Mouse (Mus musculus) MEL (cell line): Measurements from ENCODE around the gene Apoa2. TPM values are rescaled to one million over a fixed set of nuclear protein-coding genes. Genes with fewer than 3 reads are reported as not detected.

ENCODE experiments used
- DNase-seq: peaks from one replicate; pipeline ENCODE4 v3.0.0; 2011; ENCODE audit warnings: low read depth, low spot score
- H3K27ac ChIP-seq: 2 replicates; pipeline ENCODE4 v1.5.1; 2012; ENCODE audit warnings: low read depth, mild to moderate bottlenecking, control low read depth, low read length, moderate library complexity; ENCODE audit not compliant: control insufficient read depth
- H3K27me3 ChIP-seq, 2 experiments: fragments of 150-350 bp in 1 of 2; sonication (generic) in 1 of 2; 2 replicates each; pipeline ENCODE4 v1.6.1; 2012; ENCODE audit warnings: low read length in 2 of 2, mild to moderate bottlenecking in 2 of 2, improper control_type of control experiment in 1 of 2, moderate library complexity in 1 of 2; ENCODE audit not compliant: insufficient read depth in 2 of 2, control insufficient read depth in 1 of 2
- H3K36me3 ChIP-seq, 2 experiments: 2 replicates each; pipeline ENCODE4 v1.6.1; 2012 to 2014; ENCODE audit warnings: low read length in 2 of 2, improper control_type of control experiment in 1 of 2, inconsistent platforms in 1 of 2, mild to moderate bottlenecking in 1 of 2; ENCODE audit not compliant: insufficient read depth in 2 of 2, control insufficient read depth in 1 of 2
- H3K4me1 ChIP-seq, 2 experiments: fragments of 150-350 bp in 1 of 2; sonication (generic) in 1 of 2; 2 replicates each; pipeline ENCODE4 v1.6.1; 2012; ENCODE audit warnings: low read length in 2 of 2, improper control_type of control experiment in 1 of 2, mild to moderate bottlenecking in 1 of 2; ENCODE audit not compliant: insufficient read depth in 2 of 2, control insufficient read depth in 1 of 2
- H3K4me3 ChIP-seq, 2 experiments: fragments of 150-350 bp in 1 of 2; sonication (generic) in 1 of 2; 2 replicates each; pipeline ENCODE4 v1.5.1; 2012; ENCODE audit warnings: low read depth in 2 of 2, low read length in 2 of 2, mild to moderate bottlenecking in 2 of 2, moderate library complexity in 2 of 2, control low read depth in 1 of 2, improper control_type of control experiment in 1 of 2; ENCODE audit not compliant: control insufficient read depth in 1 of 2, insufficient read depth in 1 of 2
- H3K79me2 ChIP-seq: 2 replicates; pipeline ENCODE4 v1.6.1; 2012; ENCODE audit warnings: mild to moderate bottlenecking, low read length, moderate library complexity; ENCODE audit not compliant: control insufficient read depth, poor library complexity, insufficient read depth
- H3K9ac ChIP-seq: 2 replicates; pipeline ENCODE4 v1.6.1; 2012; ENCODE audit warnings: low read depth, mild to moderate bottlenecking, control low read depth, low read length, moderate library complexity; ENCODE audit not compliant: control insufficient read depth, poor library complexity, severe bottlenecking
- H3K9me3 ChIP-seq: fragments of 150-350 bp; sonication (generic); replicated peaks from 2 replicates; pipeline ENCODE4 v1.6.1; 2012; ENCODE audit warnings: mild to moderate bottlenecking, low read length, improper control_type of control experiment, moderate library complexity; ENCODE audit not compliant: insufficient read depth
- BHLHE40 ChIP-seq: IDR thresholded peaks from 2 replicates; pipeline ENCODE4 v1.6.1; 2012; ENCODE audit warnings: low read depth, mild to moderate bottlenecking, inconsistent platforms, low read length, improper control_type of control experiment, borderline replicate concordance
- CTCF ChIP-seq, 3 experiments: IDR thresholded peaks in 2 of 3; conservative IDR thresholded peaks in 1 of 3; 2 replicates each; pipeline ENCODE4 v1.5.1; 2011 to 2012; ENCODE audit warnings: low read length in 3 of 3, low read depth in 2 of 3, mild to moderate bottlenecking in 2 of 3, improper control_type of control experiment in 1 of 3, inconsistent platforms in 1 of 3, mixed read lengths in 1 of 3, moderate library complexity in 1 of 3; ENCODE audit not compliant: control insufficient read depth in 1 of 3, insufficient read depth in 1 of 3, poor library complexity in 1 of 3, severe bottlenecking in 1 of 3
- E2F4 ChIP-seq: IDR thresholded peaks from 2 replicates; pipeline ENCODE4 v1.6.1; 2011; ENCODE audit warnings: low read depth, low read length, improper control_type of control experiment, borderline replicate concordance
- ELF1 ChIP-seq: IDR thresholded peaks from 2 replicates; pipeline ENCODE4 v1.6.1; 2014; ENCODE audit warnings: low read depth, mild to moderate bottlenecking, inconsistent platforms, low read length, improper control_type of control experiment, moderate library complexity
- ETS1 ChIP-seq: IDR thresholded peaks from 2 replicates; pipeline ENCODE4 v1.6.1; 2012; ENCODE audit warnings: low read depth, mild to moderate bottlenecking, inconsistent platforms, low read length, improper control_type of control experiment, moderate library complexity
- GATA1 ChIP-seq: IDR thresholded peaks from 2 replicates; pipeline ENCODE4 v1.6.1; 2011; ENCODE audit warnings: low read depth, low read length, improper control_type of control experiment
- HCFC1 ChIP-seq: IDR thresholded peaks from 2 replicates; pipeline ENCODE4 v1.6.1; 2012; ENCODE audit warnings: low read depth, mild to moderate bottlenecking, inconsistent platforms, low read length, improper control_type of control experiment, moderate library complexity
- JUND ChIP-seq: IDR thresholded peaks from 2 replicates; pipeline ENCODE4 v1.6.1; 2011; ENCODE audit warnings: low read depth, mild to moderate bottlenecking, improper control_type of control experiment, low read length
- MAX ChIP-seq: IDR thresholded peaks from 2 replicates; pipeline ENCODE4 v1.6.1; 2011; ENCODE audit warnings: low read length, improper control_type of control experiment
- MAZ ChIP-seq: IDR thresholded peaks from 2 replicates; pipeline ENCODE4 v1.6.1; 2012; ENCODE audit warnings: low read depth, mild to moderate bottlenecking, inconsistent platforms, low read length, improper control_type of control experiment
- MEF2A ChIP-seq: IDR thresholded peaks from 2 replicates; pipeline ENCODE4 v1.6.1; 2014; ENCODE audit warnings: low read depth, mild to moderate bottlenecking, inconsistent platforms, low read length, improper control_type of control experiment; ENCODE audit not compliant: poor library complexity, insufficient replicate concordance, severe bottlenecking; ENCODE audit errors: extremely low read depth
- MXI1 ChIP-seq: IDR thresholded peaks from 2 replicates; pipeline ENCODE4 v1.6.1; 2011; ENCODE audit warnings: mild to moderate bottlenecking, low read depth, low read length, improper control_type of control experiment
- MYC ChIP-seq: IDR thresholded peaks from 2 replicates; pipeline ENCODE4 v1.6.1; 2011; ENCODE audit warnings: low read depth, mild to moderate bottlenecking, low read length, improper control_type of control experiment, moderate library complexity
- NELFE ChIP-seq: IDR thresholded peaks from 2 replicates; pipeline ENCODE4 v1.6.1; 2011; ENCODE audit warnings: low read depth, low read length, improper control_type of control experiment
- NRF1 ChIP-seq: IDR thresholded peaks from 2 replicates; pipeline ENCODE4 v1.6.1; 2014; ENCODE audit warnings: low read depth, mild to moderate bottlenecking, inconsistent platforms, low read length, improper control_type of control experiment, moderate library complexity; ENCODE audit not compliant: poor library complexity, insufficient read depth, severe bottlenecking
- POLR2A ChIP-seq, 2 experiments: IDR thresholded peaks; 2 replicates each; pipeline ENCODE4 v1.6.1; 2011 to 2012; ENCODE audit warnings: low read length in 2 of 2, mild to moderate bottlenecking in 2 of 2, control low read depth in 1 of 2, improper control_type of control experiment in 1 of 2, low read depth in 1 of 2, moderate library complexity in 1 of 2; ENCODE audit not compliant: control insufficient read depth in 1 of 2, insufficient read depth in 1 of 2, poor library complexity in 1 of 2
- POLR2AphosphoS2 ChIP-seq: IDR thresholded peaks from 2 replicates; pipeline ENCODE4 v1.6.1; 2011; ENCODE audit warnings: low read length, improper control_type of control experiment
- POLR2AphosphoS5 ChIP-seq: IDR thresholded peaks from 2 replicates; pipeline ENCODE4 v1.6.1; 2012; ENCODE audit warnings: low read depth, borderline replicate concordance, mild to moderate bottlenecking, inconsistent platforms, low read length, moderate library complexity, mixed read lengths
- RCOR1 ChIP-seq: IDR thresholded peaks from 2 replicates; pipeline ENCODE4 v1.6.1; 2012; ENCODE audit warnings: low read depth, mild to moderate bottlenecking, inconsistent platforms, low read length, improper control_type of control experiment
- SIN3A ChIP-seq: IDR thresholded peaks from 2 replicates; pipeline ENCODE4 v1.6.1; 2012; ENCODE audit warnings: low read length, improper control_type of control experiment, inconsistent platforms
- TAL1 ChIP-seq: IDR thresholded peaks from 2 replicates; pipeline ENCODE4 v1.6.1; 2012; ENCODE audit warnings: mild to moderate bottlenecking, inconsistent platforms, low read length, moderate library complexity, mixed read lengths
- TBP ChIP-seq: IDR thresholded peaks from 2 replicates; pipeline ENCODE4 v1.8.0; 2011; ENCODE audit warnings: low read depth, low read length, improper control_type of control experiment
- TCF12 ChIP-seq: IDR thresholded peaks from 2 replicates; pipeline ENCODE4 v1.6.1; 2014; ENCODE audit warnings: low read depth, mild to moderate bottlenecking, inconsistent platforms, low read length, improper control_type of control experiment, moderate library complexity
- UBTF ChIP-seq: IDR thresholded peaks from 2 replicates; pipeline ENCODE4 v1.6.1; 2012; ENCODE audit warnings: low read depth, mild to moderate bottlenecking, inconsistent platforms, low read length, improper control_type of control experiment, moderate library complexity, borderline replicate concordance; ENCODE audit not compliant: insufficient read depth
- USF2 ChIP-seq, 2 experiments: IDR thresholded peaks; 2 replicates each; pipeline ENCODE4 v1.6.1; 2011 to 2012; ENCODE audit warnings: improper control_type of control experiment in 2 of 2, low read length in 2 of 2, borderline replicate concordance in 1 of 2, inconsistent platforms in 1 of 2, low read depth in 1 of 2, mild to moderate bottlenecking in 1 of 2; ENCODE audit not compliant: insufficient read depth in 1 of 2
- ZC3H11A ChIP-seq: IDR thresholded peaks from 2 replicates; pipeline ENCODE4 v1.6.1; 2012; ENCODE audit warnings: low read depth, mild to moderate bottlenecking, inconsistent platforms, low read length, improper control_type of control experiment
- polyA plus RNA-seq, 2 experiments: library from polyadenylated mRNA; stranded (reverse) in 1 of 2; unstranded in 1 of 2; fragments of >175 nt in 1 of 2; fragments of >200 nt in 1 of 2; gene quantifications; 2 replicates each; pipeline versions ENCODE4 v1.2.1 to v1.2.4; 2012; ENCODE audit warnings: low replicate concordance in 2 of 2, low read depth in 1 of 2; ENCODE audit not compliant: insufficient read length in 2 of 2, insufficient read depth in 1 of 2, missing spikeins in 1 of 2
- total RNA-seq: library from RNA; depleted of rRNA; stranded (reverse); fragments of 300-350 nt; gene quantifications from 2 replicates; pipeline ENCODE4 v1.2.3, GENCODE M21; 2012

Gene Apoa2
- total and polyA plus RNA-seq, 3 experiments = 0.15 TPM; not detected in 2

GRCm38 (mm10) chr1:171227879-171228278 lies 3.0 kb downstream of the Apoa2 start:
- no peak for DNase-seq
- no peaks in the 10 kb centered on the region for H3K9me3 ChIP-seq
- TF ChIP-seq USF2 (IDR thresholded peaks at IDR 0.05; ENCODE audit: borderline replicate concordance in 1 of 2, insufficient read depth in 1 of 2, low read depth in 1 of 2, low read length in 2 of 2) = no peak
- TF ChIP-seq RCOR1 = no peak
- no peak for TF ChIP-seq MYC
- no peak for TF ChIP-seq CTCF (IDR thresholded peaks at IDR 0.05 in 2 of 3, conservative IDR thresholded peaks at IDR 0.05 in 1 of 3; ENCODE audit: control insufficient read depth in 1 of 3, insufficient read depth in 1 of 3, low read depth in 2 of 3, low read length in 3 of 3, poor library complexity in 1 of 3, severe bottlenecking in 1 of 3)
- no peak for TF ChIP-seq TBP
- TF ChIP-seq POLR2A (IDR thresholded peaks at IDR 0.05; ENCODE audit: control insufficient read depth in 1 of 2, insufficient read depth in 1 of 2, low read depth in 1 of 2, low read length in 2 of 2, poor library complexity in 1 of 2) = no peak
- TF ChIP-seq ELF1 = no peak
- no peak for TF ChIP-seq E2F4
- no peak for TF ChIP-seq JUND
- TF ChIP-seq UBTF = no peak
- no peak for TF ChIP-seq SIN3A
- no peak for TF ChIP-seq MEF2A
- TF ChIP-seq TAL1 = no peak
- no peak for TF ChIP-seq MXI1
- TF ChIP-seq MAX = no peak
- no peak for TF ChIP-seq HCFC1
- TF ChIP-seq POLR2AphosphoS2 = no peak
- TF ChIP-seq GATA1 = no peak
- TF ChIP-seq NELFE = no peak
- TF ChIP-seq ETS1 = no peak

GRCm38 (mm10) chr1:171229750-171230149 lies 4.9 kb downstream of the Apoa2 start:
- Histone ChIP-seq H3K27ac (no peak overlapping the region), H3K4me1 (peaks cover 0 to 8% of the 10 kb centered on the region in 2 experiments; a peak in 2 of 4 replicates), H3K9ac (no peak overlapping the region), H3K79me2 (no peaks in the 10 kb centered on the region), H3K9me3 (no peaks in the 10 kb centered on the region), H3K4me3 (no peak overlapping the region)
- no peak for TF ChIP-seq TCF12
- no peak for TF ChIP-seq TBP
- TF ChIP-seq E2F4 = no peak
- TF ChIP-seq ZC3H11A = no peak
- no peak for TF ChIP-seq POLR2AphosphoS5
- no peak for TF ChIP-seq BHLHE40
- TF ChIP-seq USF2 (IDR thresholded peaks at IDR 0.05; ENCODE audit: borderline replicate concordance in 1 of 2, insufficient read depth in 1 of 2, low read depth in 1 of 2, low read length in 2 of 2) = no peak
- TF ChIP-seq MAZ = no peak
- no peak for TF ChIP-seq NRF1
- TF ChIP-seq ELF1 = no peak
- TF ChIP-seq MXI1 = no peak
- TF ChIP-seq GATA1 = no peak
- TF ChIP-seq, all 39 proteins: peak for 0
- Histone ChIP-seq H3K36me3 (peaks cover 0 to 14% of the 10 kb centered on the region in 2 experiments; a peak in 2 of 4 replicates), H3K27me3 (no peaks in the 10 kb centered on the region)
- DNase-seq = no peak

More at GRCm38 (mm10) chr1:171227879-171228278, 3.0 kb downstream of the Apoa2 start:
- Histone ChIP-seq H3K27me3 (no peaks in the 10 kb centered on the region), H3K4me1 (peaks cover 0 to 6% of the 10 kb centered on the region in 2 experiments; a peak in 3 of 4 replicates), H3K9ac (no peak overlapping the region), H3K4me3 (no peak overlapping the region), H3K27ac (no peak overlapping the region), H3K36me3 (peaks cover 0 to 4% of the 10 kb centered on the region in 2 experiments; a peak in 2 of 4 replicates), H3K79me2 (no peaks in the 10 kb centered on the region)
